Mouse (Mus musculus) hindbrain, embryonic 14.5 days (tissue): ENCODE results near the gene Hadhb. TPM values are rescaled to one million over a fixed set of nuclear protein-coding genes. Genes with fewer than 3 reads are reported as not detected.
A peak's percentile ranks its signal among the peaks of the same experiment; 100 is the strongest.

Experiments
- ATAC-seq: fragments of 200-750 bp; cut with Nextera tagmentation; 2 replicates; pipeline ENCODE4 v1.8.0; 2017; ENCODE audit warnings: moderate number of reproducible peaks, mild to moderate bottlenecking, moderate TSS enrichment, moderate library complexity; ENCODE audit not compliant: low FRiP score
- DNase-seq: peaks from one replicate; pipeline ENCODE4 v3.0.0-alpha.2; 2015; ENCODE audit warnings: low spot score
- H3K27ac ChIP-seq: fragments of 300-500 bp; sonication (generic); 2 replicates; pipeline ENCODE4 v1.5.1; 2014; ENCODE audit warnings: mild to moderate bottlenecking, moderate library complexity
- H3K27me3 ChIP-seq: fragments of 300-500 bp; sonication (generic); 2 replicates; pipeline ENCODE4 v1.6.1; 2014; ENCODE audit warnings: mild to moderate bottlenecking, low read length, mixed read lengths; ENCODE audit not compliant: control insufficient read depth, insufficient read depth
- H3K36me3 ChIP-seq: fragments of 300-500 bp; sonication (generic); replicated peaks from 2 replicates; pipeline ENCODE4 v1.6.1; 2014; ENCODE audit not compliant: control insufficient read depth, insufficient read depth
- H3K4me1 ChIP-seq: fragments of 300-500 bp; sonication (generic); replicated peaks from 2 replicates; pipeline ENCODE4 v1.6.1; 2014; ENCODE audit warnings: antibody characterized with exemption, low read length, mixed read lengths; ENCODE audit not compliant: control insufficient read depth, insufficient read depth
- H3K4me2 ChIP-seq: fragments of 300-500 bp; sonication (generic); replicated peaks from 2 replicates; pipeline ENCODE4 v1.6.1; 2014; ENCODE audit warnings: mild to moderate bottlenecking, moderate library complexity
- H3K4me3 ChIP-seq: fragments of 300-500 bp; sonication (generic); replicated peaks from 2 replicates; pipeline ENCODE4 v1.5.1; 2014; ENCODE audit warnings: mild to moderate bottlenecking, low read length
- H3K9ac ChIP-seq: fragments of 300-500 bp; sonication (generic); 2 replicates; pipeline ENCODE4 v1.6.1; 2014
- H3K9me3 ChIP-seq: fragments of 300-500 bp; sonication (generic); 2 replicates; pipeline ENCODE4 v1.6.1; 2016; ENCODE audit warnings: low read length; ENCODE audit not compliant: control insufficient read depth
- WGBS: fragments of 180-500 bp; shearing (Covaris S2); extraction: QIAGEN DNeasy Blood & Tissue Kit; methylation state at CpG from one replicate; pipeline ENCODE4 v1.1.7; 2014; 5-methylcytosine and 5-hydroxymethylcytosine counted together
- microRNA counts: library from miRNA; unstranded; fragments of <30 nt; microRNA quantifications from one replicate; lab custom pipeline; 2016
- microRNA-seq: library from miRNA; unstranded; fragments of <30 nt; microRNA quantifications from one replicate; pipeline ENCODE4, GENCODE M21; 2016
- polyA plus RNA-seq: library from polyadenylated mRNA; unstranded; fragments of >200 nt; fragmentation: Nextera tagmentation; extraction: Ambion mirVana; gene quantifications from 2 replicates; pipeline ENCODE4 v1.2.1, GENCODE M21; 2014

Gene Hadhb
- polyA plus RNA-seq, 1 experiment from 2014 or later = 62.3 TPM

- Histone ChIP-seq H3K9me3 (no peaks in the 10 kb centered on the region), H3K4me1 (peaks cover 27% of the 10 kb centered on the region), H3K27me3 (no peaks in the 10 kb centered on the region), H3K36me3 (peaks cover 3% of the 10 kb centered on the region; the same call in 1 of the 2 replicates), H3K4me3 (peak overlapping the region; percentile 87), H3K9ac (peak overlapping the region; percentile 94), H3K27ac (no peak overlapping the region), H3K4me2 (peak overlapping the region; percentile 86)
- ATAC-seq (no peak), DNase-seq (no peak)
- WGBS = 67% methylated on average over 8 of the region's 8 CpGs
These were observed 78.9 kb downstream of the Hadhb start for GRCm38 (mm10) chr5:30233979-30234378.

MicroRNAs encoded within 50 kb of the gene (microRNA counts, 519-probe panel; counts per million panel counts)
- microRNA mmu-miR-1960 (lab: Ali Mortazavi, UCI) = not detected

Small RNAs within 50 kb of the gene (microRNA-seq; reads per million reads assigned to microRNA genes)
- 0.81 reads per million for gene Mir1960

Other genes starting within 250 kb of the Hadhb start
- gene Il6, start 142.1 kb upstream of the Hadhb start, polyA plus RNA-seq = 0.20 TPM in 1 of 2 replicates, not detected in the other
- 45.1 and 46.9 TPM in 2 replicates for gene Tyms, start 81.6 kb upstream of the Hadhb start, polyA plus RNA-seq
- gene Garem2, start 50.1 kb upstream of the Hadhb start, polyA plus RNA-seq = 13.4 TPM in 2 replicates
- 3.3 and 5.2 TPM in 2 replicates for gene 3110082J24Rik, start 49.2 kb upstream of the Hadhb start, polyA plus RNA-seq
- gene Hadha, start 86 bp upstream of the Hadhb start, polyA plus RNA-seq = 57.5 and 62.2 TPM in 2 replicates
- not detected in 2 replicates for gene Adgrf3, start 50.5 kb downstream of the Hadhb start, polyA plus RNA-seq
- gene Selenoi, start 77.3 kb downstream of the Hadhb start, polyA plus RNA-seq = 38.0 and 39.7 TPM in 2 replicates
- 5.5 and 6.0 TPM in 2 replicates for gene Drc1, start 126.1 kb downstream of the Hadhb start, polyA plus RNA-seq